Mouse (Mus musculus) stomach, postnatal 0 days (tissue): ENCODE data around the gene Doxl2. TPM values are rescaled to one million over a fixed set of nuclear protein-coding genes. Genes with fewer than 3 reads are reported as not detected.

Experiments used
- ATAC-seq: fragments of 200-750 bp; cut with Nextera tagmentation; 2 replicates; pipeline ENCODE4 v1.8.0; 2017; ENCODE audit not compliant: low FRiP score, low TSS enrichment
- DNase-seq: peaks from one replicate; pipeline ENCODE4 v3.0.0-alpha.2; 2016; ENCODE audit warnings: low spot score
- H3K27ac ChIP-seq: fragments of 300-500 bp; sonication (generic); replicated peaks from 2 replicates; pipeline ENCODE4 v1.5.1; 2014; ENCODE audit warnings: mild to moderate bottlenecking, control low read depth
- H3K27me3 ChIP-seq: fragments of 300-500 bp; sonication (generic); 2 replicates; pipeline ENCODE4 v1.6.1; 2014; ENCODE audit warnings: low read length; ENCODE audit not compliant: control insufficient read depth, insufficient read depth
- H3K36me3 ChIP-seq: fragments of 300-500 bp; sonication (generic); 2 replicates; pipeline ENCODE4 v1.6.1; 2014; ENCODE audit warnings: low read length, mixed read lengths; ENCODE audit not compliant: control insufficient read depth, insufficient read depth
- H3K4me1 ChIP-seq: fragments of 300-500 bp; sonication (generic); replicated peaks from 2 replicates; pipeline ENCODE4 v1.6.1; 2014; ENCODE audit warnings: antibody characterized with exemption; ENCODE audit not compliant: control insufficient read depth, insufficient read depth
- H3K4me2 ChIP-seq: fragments of 300-500 bp; sonication (generic); replicated peaks from 2 replicates; pipeline ENCODE4 v1.6.1; 2014; ENCODE audit warnings: low read depth, mild to moderate bottlenecking, control low read depth, moderate library complexity
- H3K4me3 ChIP-seq: fragments of 300-500 bp; sonication (generic); 2 replicates; pipeline ENCODE4 v1.5.1; 2014; ENCODE audit warnings: low read depth, low read length, control low read depth
- H3K9ac ChIP-seq: fragments of 300-500 bp; sonication (generic); 2 replicates; pipeline ENCODE4 v1.6.1; 2014; ENCODE audit warnings: mild to moderate bottlenecking, low read length, control low read depth, mixed read lengths
- H3K9me3 ChIP-seq: fragments of 300-500 bp; sonication (generic); 2 replicates; pipeline ENCODE4 v1.6.1; 2016; ENCODE audit warnings: low read length; ENCODE audit not compliant: control insufficient read depth
- CTCF ChIP-seq: IDR thresholded peaks from 2 replicates; pipeline ENCODE4 v1.5.1; 2016; ENCODE audit warnings: antibody characterized with exemption, low read depth, mild to moderate bottlenecking, moderate library complexity
- EP300 ChIP-seq: optimal IDR thresholded peaks from 2 replicates; pipeline ENCODE3; 2016; ENCODE audit warnings: antibody characterized with exemption
- WGBS: fragments of 180-500 bp; shearing (Covaris S2); extraction: QIAGEN DNeasy Blood & Tissue Kit; methylation state at CpG from one replicate; pipeline ENCODE4 v1.1.7; 2014; 5-methylcytosine and 5-hydroxymethylcytosine counted together
- polyA plus RNA-seq: library from polyadenylated mRNA; unstranded; fragments of >200 nt; fragmentation: Nextera tagmentation; extraction: Ambion mirVana; gene quantifications from 2 replicates; pipeline ENCODE4 v1.2.1, GENCODE M21; 2015

The Doxl2 gene
- polyA plus RNA-seq, 1 experiment from 2014 or later = not detected

DNA sequence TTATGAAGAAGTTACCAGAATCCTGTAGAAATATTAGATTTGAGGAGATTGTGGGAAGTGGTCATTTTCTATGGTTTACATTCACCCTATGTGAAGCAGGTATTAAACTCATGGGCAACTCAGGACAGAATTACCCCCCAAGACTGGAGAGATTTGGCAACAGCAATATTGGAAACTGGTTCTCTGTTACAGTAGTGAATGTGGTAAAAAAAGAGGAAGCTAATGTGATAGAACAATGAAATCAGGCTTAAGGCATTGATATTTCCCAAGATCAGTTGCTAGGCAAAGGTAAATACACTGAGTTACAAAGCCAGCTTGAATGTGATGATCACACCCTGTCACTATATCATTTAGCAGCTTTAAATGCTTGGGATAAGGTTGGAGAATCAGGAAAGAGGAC is 6.9 kb upstream of the Doxl2 start:
- H3K4me1 ChIP-seq = no peaks in the 10 kb centered on the region
- ATAC-seq = no peak
- no peaks in the 10 kb centered on the region for H3K36me3 ChIP-seq
- H3K4me2 ChIP-seq = no peak overlapping the region
- H3K9ac ChIP-seq = no peak overlapping the region
- no peak overlapping the region for H3K27ac ChIP-seq
- H3K27me3 ChIP-seq = no peaks in the 10 kb centered on the region
- H3K9me3 ChIP-seq = no peaks in the 10 kb centered on the region
- H3K4me3 ChIP-seq = no peak overlapping the region
- no peak for DNase-seq
- TF ChIP-seq CTCF = no peak
- no peak for TF ChIP-seq EP300

DNA sequence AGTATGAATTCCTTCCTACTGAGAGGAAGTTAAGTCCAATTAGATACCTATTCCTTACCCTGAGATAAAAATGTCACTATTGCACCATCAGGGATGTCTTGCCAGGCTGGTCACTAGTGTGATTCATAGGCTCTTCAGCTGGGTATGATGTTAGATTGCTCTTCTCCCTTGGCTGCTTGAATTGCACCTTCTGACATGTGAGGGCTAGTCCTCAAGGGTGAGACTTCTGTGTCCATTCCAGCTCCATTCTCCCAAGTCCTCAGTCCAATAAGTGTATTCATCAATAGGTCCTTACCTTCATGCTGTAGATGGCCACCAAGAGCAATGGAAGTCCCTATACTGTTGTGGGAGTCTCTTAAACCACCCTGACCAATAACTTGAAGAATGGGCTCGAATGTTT is 4.9 kb downstream of the Doxl2 start:
- Histone ChIP-seq H3K9me3 (no peaks in the 10 kb centered on the region), H3K9ac (no peak overlapping the region), H3K4me1 (no peaks in the 10 kb centered on the region), H3K4me3 (no peak overlapping the region), H3K36me3 (no peaks in the 10 kb centered on the region), H3K4me2 (no peak overlapping the region), H3K27ac (no peak overlapping the region), H3K27me3 (no peaks in the 10 kb centered on the region)
- TF ChIP-seq EP300 = no peak
- no peak for TF ChIP-seq CTCF
- no peak for ATAC-seq
- 52% methylated on average over 1 of the region's 1 CpGs for WGBS
- no peak for DNase-seq

DNA sequence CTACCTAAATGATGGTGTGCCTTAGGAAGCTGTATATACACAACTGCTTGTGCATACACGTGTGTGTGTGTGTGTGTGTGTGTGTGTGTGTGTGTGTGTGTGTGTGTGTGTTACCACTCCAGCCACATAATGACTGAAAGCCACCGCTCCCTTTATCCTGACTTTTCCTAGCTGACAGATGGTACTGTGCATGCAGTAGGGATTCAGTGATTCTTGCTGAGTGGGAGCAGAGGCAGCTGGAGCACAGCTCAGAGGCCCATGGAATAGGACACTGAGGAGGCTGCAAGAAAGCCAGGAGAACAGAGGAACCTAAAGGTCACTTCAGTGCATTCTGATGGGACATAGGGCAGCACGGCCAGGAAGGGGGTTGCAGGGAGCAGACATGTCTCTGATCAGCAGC is 7.5 kb downstream of the Doxl2 start:
- 70% methylated on average over 3 of the region's 3 CpGs for WGBS
- H3K4me3 ChIP-seq = no peak overlapping the region

DNA sequence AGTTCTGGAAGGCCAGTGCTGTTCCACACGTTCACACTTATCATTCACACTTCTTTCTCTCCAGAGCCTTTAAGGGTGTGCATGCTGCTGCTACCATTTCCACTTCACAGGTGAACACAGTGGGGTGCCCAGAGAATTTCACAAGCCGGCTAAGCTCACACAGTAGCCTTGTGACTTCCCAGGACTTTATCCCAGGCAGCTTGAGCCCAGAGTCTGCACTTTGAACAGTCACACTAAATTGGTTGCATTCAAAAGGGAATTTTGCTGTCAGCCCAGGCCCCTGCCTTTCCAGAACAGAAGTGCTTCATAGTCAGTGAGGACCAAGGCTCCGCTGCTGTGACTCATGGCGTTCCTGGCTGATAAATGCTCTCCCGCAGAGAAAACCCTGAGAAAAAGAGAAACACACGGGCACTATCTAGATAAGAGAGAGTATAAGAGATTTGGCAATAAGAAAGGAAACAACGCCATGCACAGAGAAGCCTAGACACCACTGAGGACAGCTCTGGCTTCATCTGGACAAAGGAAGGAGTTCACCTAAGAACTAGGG is 11.8 kb downstream of the Doxl2 start, which contains the start of gene Svs1:
TSS of gene Svs1 (plus strand) at position 418 of the 547 bp plus-strand sequence.
- no peak for TF ChIP-seq EP300
- no peak for TF ChIP-seq CTCF
- ATAC-seq = no peak
- WGBS = 40% methylated on average over 7 of the region's 7 CpGs

More for the DNA sequence above, 7.5 kb downstream of the Doxl2 start:
- Histone ChIP-seq H3K9me3 (no peaks in the 10 kb centered on the region), H3K4me1 (no peaks in the 10 kb centered on the region), H3K27me3 (no peaks in the 10 kb centered on the region), H3K36me3 (no peaks in the 10 kb centered on the region), H3K4me2 (no peak overlapping the region), H3K27ac (no peak overlapping the region), H3K9ac (no peak overlapping the region)
- DNase-seq = no peak
- no peak for ATAC-seq
- TF ChIP-seq EP300 (no peak), CTCF (no peak)

DNA sequence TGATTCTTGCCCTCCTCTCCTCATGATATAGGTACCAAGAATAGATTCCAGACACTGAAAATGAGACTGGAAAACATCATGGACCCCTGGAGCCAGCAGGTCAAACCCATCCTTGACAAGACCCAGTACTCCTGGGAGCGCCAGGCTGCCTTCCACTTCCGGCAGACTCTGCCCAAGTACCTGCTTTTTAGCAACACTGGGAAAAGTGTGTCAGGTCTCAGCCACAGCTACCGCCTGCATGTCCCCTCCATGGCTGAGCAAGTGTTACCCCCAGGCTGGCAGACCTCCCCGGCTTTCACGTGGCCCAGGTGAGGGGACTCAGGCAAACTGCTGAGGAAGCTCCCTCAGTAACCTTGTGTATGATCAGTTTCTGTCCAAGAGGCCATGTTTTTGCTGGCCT is 15.2 kb downstream of the Doxl2 start:
- no peak overlapping the region for H3K9ac ChIP-seq
- no peak overlapping the region for H3K4me2 ChIP-seq
- H3K36me3 ChIP-seq = no peaks in the 10 kb centered on the region
- no peak for ATAC-seq
- no peaks in the 10 kb centered on the region for H3K9me3 ChIP-seq
- no peaks in the 10 kb centered on the region for H3K4me1 ChIP-seq
- no peak overlapping the region for H3K27ac ChIP-seq
- no peak overlapping the region for H3K4me3 ChIP-seq
- 89% methylated on average over 5 of the region's 5 CpGs for WGBS
- H3K27me3 ChIP-seq = no peaks in the 10 kb centered on the region
- TF ChIP-seq CTCF (no peak), EP300 (no peak)
- DNase-seq = no peak

More for the DNA sequence above, 11.8 kb downstream of the Doxl2 start, which contains the start of gene Svs1:
- Histone ChIP-seq H3K27me3 (no peaks in the 10 kb centered on the region), H3K4me2 (no peak within 1 kb of the TSS), H3K36me3 (no peaks in the 10 kb centered on the region), H3K4me3 (no peak within 1 kb of the TSS), H3K4me1 (no peaks in the 10 kb centered on the region), H3K27ac (no peak within 1 kb of the TSS), H3K9me3 (no peaks in the 10 kb centered on the region), H3K9ac (no peak within 1 kb of the TSS)
- DNase-seq = no peak

DNA sequence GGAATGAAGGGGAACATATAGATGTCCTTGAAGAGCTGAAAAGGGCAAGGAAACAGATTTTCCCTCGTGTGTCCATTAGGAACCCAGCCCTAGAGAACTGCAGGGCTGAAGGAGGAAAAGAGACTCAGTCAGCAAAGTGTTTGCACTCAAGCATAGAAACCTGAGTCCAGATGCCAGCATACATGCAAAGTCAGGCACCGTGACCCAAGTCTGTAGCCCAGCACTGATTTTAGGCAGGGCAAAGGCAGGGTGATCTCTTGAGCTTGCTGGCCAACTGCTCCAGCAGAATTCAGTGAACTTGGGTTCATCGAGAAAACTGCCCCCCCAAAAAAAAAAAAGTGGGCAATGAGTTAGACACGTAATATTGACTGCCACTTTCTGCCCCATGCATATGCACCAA is 17.2 kb downstream of the Doxl2 start:
- H3K9me3 ChIP-seq = no peaks in the 10 kb centered on the region
- no peaks in the 10 kb centered on the region for H3K4me1 ChIP-seq
- no peak overlapping the region for H3K9ac ChIP-seq
- no peak overlapping the region for H3K4me2 ChIP-seq
- no peaks in the 10 kb centered on the region for H3K36me3 ChIP-seq
- WGBS = 67% methylated on average over 4 of the region's 4 CpGs
- TF ChIP-seq EP300 = no peak
- no peak for TF ChIP-seq CTCF
- H3K27me3 ChIP-seq = no peaks in the 10 kb centered on the region
- no peak for DNase-seq
- no peak for ATAC-seq
- no peak overlapping the region for H3K27ac ChIP-seq
- H3K4me3 ChIP-seq = no peak overlapping the region
